12 mouse cellular contexts compared by ENCODE assay signal in the genomic region with DNA sequence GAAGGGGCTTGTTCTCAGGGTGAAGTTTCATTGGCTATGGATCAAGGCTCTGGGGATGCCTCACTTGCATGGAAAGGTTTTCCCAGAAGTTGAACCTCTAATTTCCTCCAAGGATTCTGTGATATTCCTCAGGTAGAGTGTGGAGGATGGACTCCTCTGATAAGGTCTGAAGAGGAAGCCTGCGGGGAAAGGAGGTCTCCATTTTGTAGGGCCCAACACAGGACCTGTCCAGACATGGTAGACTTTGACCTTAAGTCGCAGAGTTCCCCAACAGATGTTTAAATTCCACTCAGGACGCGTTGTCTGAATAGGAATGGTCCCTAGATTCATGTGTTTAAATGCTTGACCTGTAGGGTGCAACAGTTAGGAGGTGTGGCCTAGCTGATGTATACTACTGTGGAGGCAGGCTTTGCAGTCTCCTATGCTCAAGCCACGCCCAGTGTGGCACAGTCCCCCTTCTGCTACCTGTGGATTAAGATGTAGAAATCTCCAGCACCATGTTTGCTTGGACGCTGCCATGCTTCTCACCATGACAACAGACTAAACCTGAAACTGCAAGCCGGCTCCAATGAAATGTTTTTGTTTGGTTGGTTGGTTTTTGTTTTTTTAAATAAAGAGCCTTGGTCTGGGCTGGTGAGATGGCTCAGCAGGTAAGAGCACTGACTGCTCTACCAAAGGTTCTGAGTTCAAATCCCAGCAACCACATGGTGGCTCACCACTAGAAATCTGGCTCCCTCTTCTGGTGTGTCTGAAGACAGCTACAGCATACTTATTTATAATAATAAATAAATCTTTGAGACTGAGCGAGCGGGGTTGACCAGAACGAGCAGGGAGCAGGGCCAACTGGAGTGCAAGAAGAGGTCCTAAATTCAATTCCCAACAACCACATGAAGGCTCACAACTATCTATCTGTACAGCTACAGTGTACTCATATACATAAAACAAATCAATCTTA. TPM values are rescaled to one million over a fixed set of nuclear protein-coding genes. Genes with fewer than 3 reads are reported as not detected.
DNase-seq lines count a peak whose midpoint lies in the region; ATAC-seq and TF ChIP-seq lines count a peak whose summit lies in the region.
"Had no signal": no experiment of that assay in that cellular context is flagged by ENCODE, and none has a peak within 500 bp of the region (broad histone marks: within the 10 kb centered on the region; RNA-seq: fewer than 3 reads in every experiment).

No protein-coding gene starts in this region.

- peak; percentile 40; the same call in 1 of the 2 replicates for ATAC-seq in hindbrain, embryonic 14.5 days (ENCODE audit: low FRiP score)
- no peak for ATAC-seq in hindbrain, embryonic 13.5 days (ENCODE audit: low FRiP score)
- ATAC-seq in midbrain, embryonic 12.5 days (ENCODE audit: low FRiP score, low read depth), result peak; percentile 58; the same call in 1 of the 2 replicates
- no peak; the same call in 1 of the 2 replicates for ATAC-seq in midbrain, embryonic 15.5 days (replicated peaks)
- ATAC-seq in embryonic facial prominence, embryonic 14.5 days (ENCODE audit: low read depth), result peak; percentile 55; the same call in 1 of the 2 replicates
- ATAC-seq in megakaryocyte-erythroid progenitor cell, adult 5-6 weeks (replicated peaks; ENCODE audit: low FRiP score, low TSS enrichment, poor library complexity, severe bottlenecking), result peak; percentile 52
- ATAC-seq in cerebellum, adult (ENCODE audit: insufficient number of reproducible peaks, low FRiP score, low TSS enrichment), result no peak

- WGBS in hindbrain, embryonic 14.5 days, result 91% methylated on average over 10 of the region's 10 CpGs
- WGBS in hindbrain, embryonic 13.5 days, result 90% methylated on average over 10 of the region's 10 CpGs
- WGBS in midbrain, embryonic 12.5 days, result 91% methylated on average over 10 of the region's 10 CpGs
- 92% methylated on average over 10 of the region's 10 CpGs for WGBS in midbrain, embryonic 15.5 days
- 90% methylated on average over 10 of the region's 10 CpGs for WGBS in embryonic facial prominence, embryonic 14.5 days
- 98% methylated on average over 10 of the region's 10 CpGs for WGBS in thymus, adult 2 months

- H3K9ac ChIP-seq in hindbrain, embryonic 14.5 days, result no peak overlapping the region
- no peak overlapping the region for H3K9ac ChIP-seq in hindbrain, embryonic 13.5 days
- H3K9ac ChIP-seq in midbrain, embryonic 12.5 days (replicated peaks), result no peak overlapping the region
- no peak overlapping the region for H3K9ac ChIP-seq in midbrain, embryonic 15.5 days
- H3K9ac ChIP-seq in embryonic facial prominence, embryonic 14.5 days (ENCODE audit: low read depth, low read length), result no peak overlapping the region
- H3K9ac ChIP-seq: liver, embryonic 13.5 days had no signal

- DNase-seq in hindbrain, embryonic 14.5 days (ENCODE audit: low spot score), result no peak
- DNase-seq in embryonic facial prominence, embryonic 14.5 days (ENCODE audit: low spot score), result no peak
- DNase-seq in thymus, adult 2 months, result no peak
- DNase-seq: cerebellum, postnatal 10 days; gastrocnemius, postnatal 25 days; kidney, postnatal 10 days; liver, embryonic 13.5 days had no signal

- H3K4me2 ChIP-seq in hindbrain, embryonic 14.5 days (replicated peaks), result no peak overlapping the region
- no peak overlapping the region for H3K4me2 ChIP-seq in hindbrain, embryonic 13.5 days
- no peak overlapping the region for H3K4me2 ChIP-seq in midbrain, embryonic 12.5 days (replicated peaks)
- no peak overlapping the region for H3K4me2 ChIP-seq in midbrain, embryonic 15.5 days
- H3K4me2 ChIP-seq in embryonic facial prominence, embryonic 14.5 days (ENCODE audit: low read depth, low read length), result no peak overlapping the region
- H3K4me2 ChIP-seq: liver, embryonic 13.5 days had no signal

- H3K4me1 ChIP-seq in hindbrain, embryonic 14.5 days (replicated peaks; ENCODE audit: control insufficient read depth, insufficient read depth, low read length), result no peaks in the 10 kb centered on the region
- no peaks in the 10 kb centered on the region for H3K4me1 ChIP-seq in hindbrain, embryonic 13.5 days (replicated peaks)
- no peaks in the 10 kb centered on the region for H3K4me1 ChIP-seq in midbrain, embryonic 12.5 days
- H3K4me1 ChIP-seq in midbrain, embryonic 15.5 days, result no peaks in the 10 kb centered on the region
- H3K4me1 ChIP-seq in embryonic facial prominence, embryonic 14.5 days (ENCODE audit: control insufficient read depth, insufficient read depth, low read length), result no peaks in the 10 kb centered on the region
- H3K4me1 ChIP-seq in thymus, adult 2 months (replicated peaks; ENCODE audit: control insufficient read depth, insufficient read depth, low read length), result no peaks in the 10 kb centered on the region
- H3K4me1 ChIP-seq: liver, embryonic 13.5 days had no signal

- no peak for TF ChIP-seq CTCF in thymus, adult 2 months (IDR thresholded peaks at IDR 0.05; ENCODE audit: borderline replicate concordance, control insufficient read depth, extremely low read depth, insufficient read depth, low read length, poor library complexity)

- TF ChIP-seq POLR2A in thymus, adult 2 months (IDR thresholded peaks at IDR 0.05; ENCODE audit: control insufficient read depth, extremely low read depth, insufficient read depth, low read length, poor library complexity), result no peak

- H3K9me3 ChIP-seq in hindbrain, embryonic 14.5 days (ENCODE audit: control insufficient read depth, low read length), result no peaks in the 10 kb centered on the region
- no peaks in the 10 kb centered on the region for H3K9me3 ChIP-seq in hindbrain, embryonic 13.5 days
- no peaks in the 10 kb centered on the region for H3K9me3 ChIP-seq in midbrain, embryonic 12.5 days
- no peaks in the 10 kb centered on the region for H3K9me3 ChIP-seq in midbrain, embryonic 15.5 days
- no peaks in the 10 kb centered on the region for H3K9me3 ChIP-seq in embryonic facial prominence, embryonic 14.5 days (ENCODE audit: control insufficient read depth, low read length)

- no peak overlapping the region for H3K4me3 ChIP-seq in hindbrain, embryonic 14.5 days (replicated peaks; ENCODE audit: low read length)
- H3K4me3 ChIP-seq in hindbrain, embryonic 13.5 days, result no peak overlapping the region
- H3K4me3 ChIP-seq in midbrain, embryonic 12.5 days, result no peak overlapping the region
- H3K4me3 ChIP-seq in midbrain, embryonic 15.5 days, result no peak overlapping the region
- H3K4me3 ChIP-seq in embryonic facial prominence, embryonic 14.5 days (ENCODE audit: low read depth, low read length), result no peak overlapping the region
- H3K4me3 ChIP-seq in thymus, adult 2 months (ENCODE audit: control insufficient read depth, insufficient read depth, low read length), result no peak overlapping the region
- H3K4me3 ChIP-seq: liver, embryonic 13.5 days had no signal

- no peak overlapping the region for H3K27ac ChIP-seq in hindbrain, embryonic 14.5 days
- H3K27ac ChIP-seq in hindbrain, embryonic 13.5 days, result no peak overlapping the region
- no peak overlapping the region for H3K27ac ChIP-seq in midbrain, embryonic 12.5 days (replicated peaks)
- no peak overlapping the region for H3K27ac ChIP-seq in midbrain, embryonic 15.5 days
- no peak overlapping the region for H3K27ac ChIP-seq in embryonic facial prominence, embryonic 14.5 days (replicated peaks; ENCODE audit: low read depth, low read length)
- no peak overlapping the region for H3K27ac ChIP-seq in thymus, adult 2 months (ENCODE audit: control insufficient read depth, insufficient read depth, low read length)
- H3K27ac ChIP-seq: liver, embryonic 13.5 days had no signal

- H3K27me3 ChIP-seq in hindbrain, embryonic 14.5 days (ENCODE audit: control insufficient read depth, insufficient read depth, low read length), result no peaks in the 10 kb centered on the region
- H3K27me3 ChIP-seq in hindbrain, embryonic 13.5 days, result no peaks in the 10 kb centered on the region
- no peaks in the 10 kb centered on the region for H3K27me3 ChIP-seq in midbrain, embryonic 12.5 days
- no peaks in the 10 kb centered on the region for H3K27me3 ChIP-seq in midbrain, embryonic 15.5 days (replicated peaks)
- H3K27me3 ChIP-seq in embryonic facial prominence, embryonic 14.5 days (replicated peaks; ENCODE audit: control insufficient read depth, insufficient read depth, low read length), result no peaks in the 10 kb centered on the region
- H3K27me3 ChIP-seq in thymus, adult 2 months (ENCODE audit: control insufficient read depth, insufficient read depth, low read length), result no peaks in the 10 kb centered on the region
- H3K27me3 ChIP-seq: liver, embryonic 13.5 days had no signal

- peaks cover 37% of the 10 kb centered on the region for H3K36me3 ChIP-seq in hindbrain, embryonic 14.5 days (replicated peaks; ENCODE audit: control insufficient read depth, insufficient read depth)
- H3K36me3 ChIP-seq in hindbrain, embryonic 13.5 days, result peaks cover 50% of the 10 kb centered on the region
- peaks cover 37% of the 10 kb centered on the region for H3K36me3 ChIP-seq in midbrain, embryonic 12.5 days
- peaks cover 10% of the 10 kb centered on the region for H3K36me3 ChIP-seq in midbrain, embryonic 15.5 days (replicated peaks)
- peaks cover 29% of the 10 kb centered on the region for H3K36me3 ChIP-seq in embryonic facial prominence, embryonic 14.5 days (ENCODE audit: control insufficient read depth, insufficient read depth, low read length)
- H3K36me3 ChIP-seq in thymus, adult 2 months (ENCODE audit: control insufficient read depth, insufficient read depth, low read length), result peaks cover 9% of the 10 kb centered on the region

RNA-seq across cellular contexts. Expression of a gene that starts 16.5 kb away (rescaled TPM):
- polyA plus RNA-seq in hindbrain, embryonic 14.5 days (2014; fragmentation: Nextera tagmentation; extraction: Ambion mirVana), result 214 and 224 TPM in 2 replicates
- polyA plus RNA-seq in hindbrain, embryonic 13.5 days (2015; fragmentation: Nextera tagmentation; extraction: Ambion mirVana), result 252 and 255 TPM in 2 replicates
- 302 and 320 TPM in 2 replicates for polyA plus RNA-seq in midbrain, embryonic 12.5 days (2016; fragmentation: Nextera tagmentation; extraction: Ambion mirVana)
- polyA plus RNA-seq in midbrain, embryonic 15.5 days (2015; fragmentation: Nextera tagmentation; extraction: Ambion mirVana), result 192 and 204 TPM in 2 replicates
- 220 and 227 TPM in 2 replicates for polyA plus RNA-seq in embryonic facial prominence, embryonic 14.5 days (2014; fragmentation: Nextera tagmentation; extraction: Ambion mirVana)
- total RNA-seq in megakaryocyte-erythroid progenitor cell, adult 5-6 weeks (2014; fragmentation: Nextera tagmentation), result 124 TPM in 2 replicates
- total RNA-seq in megakaryocyte-erythroid progenitor cell, adult 5-6 weeks (2017), result 128 and 165 TPM in 2 replicates
- 17.0 and 18.9 TPM in 2 replicates for polyA plus RNA-seq in thymus, adult 2 months (2012; rRNA removed)

RNA-seq across cellular contexts. Expression of a gene that starts 24.6 kb away (rescaled TPM):
- polyA plus RNA-seq in hindbrain, embryonic 14.5 days (2014; fragmentation: Nextera tagmentation; extraction: Ambion mirVana), result 20.9 and 21.8 TPM in 2 replicates
- 20.4 and 22.3 TPM in 2 replicates for polyA plus RNA-seq in hindbrain, embryonic 13.5 days (2015; fragmentation: Nextera tagmentation; extraction: Ambion mirVana)
- 24.5 and 26.1 TPM in 2 replicates for polyA plus RNA-seq in midbrain, embryonic 12.5 days (2016; fragmentation: Nextera tagmentation; extraction: Ambion mirVana)
- 17.5 and 18.2 TPM in 2 replicates for polyA plus RNA-seq in midbrain, embryonic 15.5 days (2015; fragmentation: Nextera tagmentation; extraction: Ambion mirVana)
- 26.4 and 27.0 TPM in 2 replicates for polyA plus RNA-seq in embryonic facial prominence, embryonic 14.5 days (2014; fragmentation: Nextera tagmentation; extraction: Ambion mirVana)
- total RNA-seq in megakaryocyte-erythroid progenitor cell, adult 5-6 weeks (2014; fragmentation: Nextera tagmentation), result 33.1 and 34.0 TPM in 2 replicates
- total RNA-seq in megakaryocyte-erythroid progenitor cell, adult 5-6 weeks (2017), result 58.8 and 78.1 TPM in 2 replicates
- polyA plus RNA-seq in thymus, adult 2 months (2012; rRNA removed), result 6.5 and 6.8 TPM in 2 replicates

RNA-seq across cellular contexts. Expression of a gene that starts 35.1 kb away (rescaled TPM):
- 49.1 and 54.7 TPM in 2 replicates for polyA plus RNA-seq in hindbrain, embryonic 14.5 days (2014; fragmentation: Nextera tagmentation; extraction: Ambion mirVana)
- polyA plus RNA-seq in hindbrain, embryonic 13.5 days (2015; fragmentation: Nextera tagmentation; extraction: Ambion mirVana), result 64.5 and 64.6 TPM in 2 replicates
- polyA plus RNA-seq in midbrain, embryonic 12.5 days (2016; fragmentation: Nextera tagmentation; extraction: Ambion mirVana), result 52.6 and 56.5 TPM in 2 replicates
- polyA plus RNA-seq in midbrain, embryonic 15.5 days (2015; fragmentation: Nextera tagmentation; extraction: Ambion mirVana), result 59.0 and 59.3 TPM in 2 replicates
- 30.6 and 31.5 TPM in 2 replicates for polyA plus RNA-seq in embryonic facial prominence, embryonic 14.5 days (2014; fragmentation: Nextera tagmentation; extraction: Ambion mirVana)
- total RNA-seq in megakaryocyte-erythroid progenitor cell, adult 5-6 weeks (2014; fragmentation: Nextera tagmentation), result 51.8 and 77.3 TPM in 2 replicates
- 27.9 and 55.7 TPM in 2 replicates for total RNA-seq in megakaryocyte-erythroid progenitor cell, adult 5-6 weeks (2017)
- polyA plus RNA-seq in thymus, adult 2 months (2012; rRNA removed), result 11.2 and 14.1 TPM in 2 replicates

RNA-seq across cellular contexts. Expression of a gene that starts 39.4 kb away (rescaled TPM):
- 24.8 and 26.0 TPM in 2 replicates for polyA plus RNA-seq in hindbrain, embryonic 14.5 days (2014; fragmentation: Nextera tagmentation; extraction: Ambion mirVana)
- polyA plus RNA-seq in hindbrain, embryonic 13.5 days (2015; fragmentation: Nextera tagmentation; extraction: Ambion mirVana), result 21.5 and 22.3 TPM in 2 replicates
- polyA plus RNA-seq in midbrain, embryonic 12.5 days (2016; fragmentation: Nextera tagmentation; extraction: Ambion mirVana), result 21.5 and 21.6 TPM in 2 replicates
- 22.8 and 24.8 TPM in 2 replicates for polyA plus RNA-seq in midbrain, embryonic 15.5 days (2015; fragmentation: Nextera tagmentation; extraction: Ambion mirVana)
- polyA plus RNA-seq in embryonic facial prominence, embryonic 14.5 days (2014; fragmentation: Nextera tagmentation; extraction: Ambion mirVana), result 17.8 and 21.5 TPM in 2 replicates
- 25.0 and 34.7 TPM in 2 replicates for total RNA-seq in megakaryocyte-erythroid progenitor cell, adult 5-6 weeks (2014; fragmentation: Nextera tagmentation)
- 44.4 and 53.5 TPM in 2 replicates for total RNA-seq in megakaryocyte-erythroid progenitor cell, adult 5-6 weeks (2017)
- 6.1 and 7.1 TPM in 2 replicates for polyA plus RNA-seq in thymus, adult 2 months (2012; rRNA removed)

RNA-seq across cellular contexts. Expression of a gene that starts 47.0 kb away (rescaled TPM):
- 493 and 568 TPM in 2 replicates for polyA plus RNA-seq in hindbrain, embryonic 14.5 days (2014; fragmentation: Nextera tagmentation; extraction: Ambion mirVana)
- 596 and 616 TPM in 2 replicates for polyA plus RNA-seq in hindbrain, embryonic 13.5 days (2015; fragmentation: Nextera tagmentation; extraction: Ambion mirVana)
- 724 and 726 TPM in 2 replicates for polyA plus RNA-seq in midbrain, embryonic 12.5 days (2016; fragmentation: Nextera tagmentation; extraction: Ambion mirVana)
- polyA plus RNA-seq in midbrain, embryonic 15.5 days (2015; fragmentation: Nextera tagmentation; extraction: Ambion mirVana), result 415 and 447 TPM in 2 replicates
- 818 and 878 TPM in 2 replicates for polyA plus RNA-seq in embryonic facial prominence, embryonic 14.5 days (2014; fragmentation: Nextera tagmentation; extraction: Ambion mirVana)
- total RNA-seq in megakaryocyte-erythroid progenitor cell, adult 5-6 weeks (2014; fragmentation: Nextera tagmentation), result 2,115 and 2,210 TPM in 2 replicates
- total RNA-seq in megakaryocyte-erythroid progenitor cell, adult 5-6 weeks (2017), result 2,337 and 2,464 TPM in 2 replicates
- polyA plus RNA-seq in thymus, adult 2 months (2012; rRNA removed), result 151 and 184 TPM in 2 replicates

Comparison
In these comparisons a context has a peak if more than half of its experiments do, and no peak if none do; other contexts are left out.
1. ATAC-seq: peak in hindbrain, embryonic 14.5 days (single experiment), midbrain, embryonic 12.5 days (single experiment), embryonic facial prominence, embryonic 14.5 days (single experiment) and megakaryocyte-erythroid progenitor cell, adult 5-6 weeks (single experiment); none in hindbrain, embryonic 13.5 days (single experiment), midbrain, embryonic 15.5 days (single experiment) and cerebellum, adult (single experiment).